Mouse (Mus musculus) liver, embryonic 14.5 days (tissue): ENCODE results near the gene Utp3.

Experiments used
- CTCF ChIP-seq: IDR thresholded peaks from 2 replicates; pipeline ENCODE4 v1.5.1; 2016; ENCODE audit warnings: antibody characterized with exemption, low read depth, control low read depth
- EP300 ChIP-seq: IDR thresholded peaks from 2 replicates; pipeline ENCODE4 v1.6.1; 2016; ENCODE audit warnings: antibody characterized with exemption, low read depth

GRCm38 (mm10) chr5:88604641-88605358, 50.5 kb downstream of the Utp3 start:
- no peak for TF ChIP-seq CTCF
- no peak for TF ChIP-seq EP300
